In genomic region chr7:102733793-102734192, GRCm38 (mm10) we compare ENCODE assay signal across 25 mouse cellular contexts. TPM values are rescaled to one million over a fixed set of nuclear protein-coding genes. Genes with fewer than 3 reads are reported as not detected.
"Had no signal": no experiment of that assay in that cellular context is flagged by ENCODE, and none has a peak within 500 bp of the region (broad histone marks: within the 10 kb centered on the region; RNA-seq: fewer than 3 reads in every experiment).

No protein-coding gene starts in this region.

- H3K4me2 ChIP-seq: liver, embryonic 12.5 days; liver, embryonic 15.5 days; lung, embryonic 15.5 days; midbrain, embryonic 11.5 days had no signal

- H3K9me3 ChIP-seq: liver, embryonic 12.5 days; liver, embryonic 15.5 days; lung, embryonic 15.5 days had no signal

- H3K27ac ChIP-seq: layer of hippocampus, adult 2 months; liver, embryonic 12.5 days; liver, embryonic 15.5 days; lung, embryonic 15.5 days had no signal

- H3K9ac ChIP-seq: liver, embryonic 12.5 days; liver, embryonic 15.5 days; lung, embryonic 15.5 days had no signal

- H3K27me3 ChIP-seq: liver, embryonic 12.5 days; liver, embryonic 15.5 days; lung, embryonic 15.5 days had no signal

- H3K4me3 ChIP-seq: layer of hippocampus, adult 2 months; liver, embryonic 12.5 days; liver, embryonic 15.5 days; lung, embryonic 15.5 days had no signal

- H3K36me3 ChIP-seq: liver, embryonic 12.5 days; liver, embryonic 15.5 days; lung, embryonic 15.5 days had no signal

- H3K4me1 ChIP-seq: liver, embryonic 12.5 days; liver, embryonic 15.5 days; lung, embryonic 15.5 days had no signal

- ATAC-seq: inflammation-experienced regulatory T-cells, adult 6 months; intestine, embryonic 16.5 days; liver, embryonic 12.5 days had no signal

- DNase-seq: kidney, adult 18-20 months; kidney, postnatal 14 days; layer of hippocampus, adult 9-11 months; liver; lung, adult 18-20 months; lung, postnatal 14 days; lung, postnatal 4 days; thymus, adult 18-20 months; thymus, postnatal 36 days had no signal

RNA-seq across cellular contexts. Expression of gene Olfr559, which starts 6.5 kb away (rescaled TPM):
- polyA plus RNA-seq: inflammation-experienced regulatory T-cells, adult 6 months; intestine, embryonic 16.5 days; kidney, embryonic 14.5 days; large intestine, adult 2 months; limb, embryonic 11.5 days; liver, embryonic 12.5 days; liver, embryonic 15.5 days; lung, embryonic 15.5 days; midbrain, embryonic 11.5 days; neural tube, embryonic 11.5 days; neural tube, embryonic 14.5 days; small intestine, adult 2 months; spleen, adult 2 months; testis, adult 2 months; urinary bladder, adult 2 months had no signal

RNA-seq across cellular contexts. Expression of gene Olfr33, which starts 14.9 kb away (rescaled TPM):
- polyA plus RNA-seq: inflammation-experienced regulatory T-cells, adult 6 months; intestine, embryonic 16.5 days; kidney, embryonic 14.5 days; large intestine, adult 2 months; limb, embryonic 11.5 days; liver, embryonic 12.5 days; liver, embryonic 15.5 days; lung, embryonic 15.5 days; midbrain, embryonic 11.5 days; neural tube, embryonic 11.5 days; neural tube, embryonic 14.5 days; small intestine, adult 2 months; spleen, adult 2 months; urinary bladder, adult 2 months had no signal

RNA-seq across cellular contexts. Expression of gene Olfr560, which starts 25.4 kb away (rescaled TPM):
- polyA plus RNA-seq: inflammation-experienced regulatory T-cells, adult 6 months; intestine, embryonic 16.5 days; kidney, embryonic 14.5 days; large intestine, adult 2 months; limb, embryonic 11.5 days; liver, embryonic 12.5 days; liver, embryonic 15.5 days; lung, embryonic 15.5 days; midbrain, embryonic 11.5 days; neural tube, embryonic 11.5 days; neural tube, embryonic 14.5 days; small intestine, adult 2 months; spleen, adult 2 months; testis, adult 2 months had no signal

RNA-seq across cellular contexts. Expression of gene Olfr78, which starts 25.5 kb away (rescaled TPM):
- polyA plus RNA-seq: inflammation-experienced regulatory T-cells, adult 6 months; limb, embryonic 11.5 days; liver, embryonic 12.5 days; liver, embryonic 15.5 days; midbrain, embryonic 11.5 days; neural tube, embryonic 11.5 days; neural tube, embryonic 14.5 days had no signal

RNA-seq across cellular contexts. Expression of gene Olfr558, which starts 31.8 kb away (rescaled TPM):
- polyA plus RNA-seq: inflammation-experienced regulatory T-cells, adult 6 months; limb, embryonic 11.5 days; liver, embryonic 12.5 days; liver, embryonic 15.5 days; midbrain, embryonic 11.5 days had no signal
